ENCODE assay signal across 16 mouse cellular contexts in genomic region chr1:133093719-133094118, GRCm38 (mm10).
"Had no signal": no experiment of that assay in that cellular context is flagged by ENCODE, and none has a peak within 500 bp of the region (broad histone marks: within the 10 kb centered on the region; RNA-seq: fewer than 3 reads in every experiment).

No protein-coding gene starts in this region.

- H3K27ac ChIP-seq: kidney, postnatal 0 days; layer of hippocampus, adult 2 months; limb, embryonic 13.5 days; liver, embryonic 14.5 days; lung, embryonic 15.5 days; midbrain, embryonic 10.5 days; neural tube, embryonic 15.5 days had no signal

- H3K4me3 ChIP-seq: layer of hippocampus, adult 2 months; limb, embryonic 13.5 days; lung, embryonic 15.5 days; midbrain, embryonic 10.5 days; myocyte; neural tube, embryonic 15.5 days had no signal

- H3K4me2 ChIP-seq: limb, embryonic 13.5 days; lung, embryonic 15.5 days; neural tube, embryonic 15.5 days had no signal

- H3K4me1 ChIP-seq: limb, embryonic 13.5 days; midbrain, embryonic 10.5 days; neural tube, embryonic 15.5 days had no signal

- H3K9me3 ChIP-seq: limb, embryonic 13.5 days; lung, embryonic 15.5 days; midbrain, embryonic 10.5 days; neural tube, embryonic 15.5 days had no signal

- H3K36me3 ChIP-seq: lung, embryonic 15.5 days had no signal

- DNase-seq: kidney, adult 11 months; kidney, adult 9 months; kidney, postnatal 36 days; left cerebral cortex, postnatal 4 days; midbrain, embryonic 14.5 days; right cerebral cortex, adult 18-20 months; right cerebral cortex, postnatal 25 days; thymus, postnatal 36 days had no signal

- H3K9ac ChIP-seq: limb, embryonic 13.5 days; liver, embryonic 14.5 days; lung, embryonic 15.5 days; neural tube, embryonic 15.5 days had no signal

- H3K27me3 ChIP-seq: limb, embryonic 13.5 days; lung, embryonic 15.5 days; neural tube, embryonic 15.5 days had no signal
